Mouse (Mus musculus): ENCODE results near the gene Rbm5. TPM values are rescaled to one million over a fixed set of nuclear protein-coding genes. Genes with fewer than 3 reads are reported as not detected.

The Rbm5 gene
- polyA plus RNA-seq, 1 experiment from 2014 or later, result 185 TPM

DNA sequence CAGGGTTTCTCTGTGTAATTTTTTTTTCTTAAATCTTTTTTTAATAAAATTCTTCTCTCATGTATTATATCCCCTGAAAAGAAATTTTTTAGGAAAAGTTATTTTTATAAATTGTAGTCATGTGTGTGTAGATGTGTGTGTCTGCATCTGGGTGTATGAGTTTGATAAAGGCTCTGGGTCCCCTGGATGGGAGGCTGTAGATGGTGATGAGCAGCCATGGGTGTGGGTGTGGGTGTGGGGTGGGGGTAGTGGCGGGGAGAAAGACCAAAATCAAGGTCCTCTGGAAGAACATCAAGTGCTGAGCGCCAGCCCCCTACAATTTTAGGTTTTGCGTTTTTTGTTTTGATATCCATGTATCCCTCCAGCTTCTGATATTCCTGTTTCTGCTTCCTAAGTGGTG, 22.7 kb downstream of the Rbm5 start:
- no peak overlapping the region for H3K4me3 ChIP-seq
- WGBS, result 98% methylated on average over 3 of the region's 3 CpGs
- no peaks in the 10 kb centered on the region for H3K9me3 ChIP-seq
- no peak overlapping the region for H3K27ac ChIP-seq
- H3K36me3 ChIP-seq (replicated peaks), result peaks cover 100% of the 10 kb centered on the region
- no peaks in the 10 kb centered on the region for H3K4me1 ChIP-seq
- no peak for DNase-seq (ENCODE audit: extremely low spot score, low spot score)
- H3K27me3 ChIP-seq (ENCODE audit: poor library complexity, severe bottlenecking), result no peaks in the 10 kb centered on the region

DNA sequence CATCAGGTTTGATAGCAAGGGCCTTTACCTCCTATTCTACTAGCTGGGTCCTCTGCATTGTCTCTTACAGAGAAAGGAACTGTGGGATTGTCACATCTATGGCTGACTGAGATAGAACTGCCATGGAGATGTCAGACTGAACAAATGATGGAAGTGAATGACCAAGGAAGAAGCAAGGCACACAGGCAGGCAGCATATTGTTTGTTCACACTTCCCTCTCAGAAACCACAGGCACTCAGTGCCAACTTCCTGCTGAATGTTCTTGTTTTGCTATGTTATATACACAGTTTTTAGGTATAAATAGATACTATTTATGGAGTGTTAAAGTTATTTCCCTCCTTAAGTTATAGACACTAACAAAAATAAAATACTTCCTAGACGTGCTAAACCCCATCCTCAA, 23.5 kb downstream of the Rbm5 start:
- H3K9me3 ChIP-seq, result no peaks in the 10 kb centered on the region
- no peak overlapping the region for H3K4me3 ChIP-seq
- DNase-seq (ENCODE audit: extremely low spot score, low spot score), result no peak
- peaks cover 100% of the 10 kb centered on the region for H3K36me3 ChIP-seq (replicated peaks)
- H3K27ac ChIP-seq, result no peak overlapping the region
- no peaks in the 10 kb centered on the region for H3K4me1 ChIP-seq
- H3K27me3 ChIP-seq (ENCODE audit: poor library complexity, severe bottlenecking), result no peaks in the 10 kb centered on the region
- 96% methylated on average over 1 of the region's 1 CpGs for WGBS

DNA sequence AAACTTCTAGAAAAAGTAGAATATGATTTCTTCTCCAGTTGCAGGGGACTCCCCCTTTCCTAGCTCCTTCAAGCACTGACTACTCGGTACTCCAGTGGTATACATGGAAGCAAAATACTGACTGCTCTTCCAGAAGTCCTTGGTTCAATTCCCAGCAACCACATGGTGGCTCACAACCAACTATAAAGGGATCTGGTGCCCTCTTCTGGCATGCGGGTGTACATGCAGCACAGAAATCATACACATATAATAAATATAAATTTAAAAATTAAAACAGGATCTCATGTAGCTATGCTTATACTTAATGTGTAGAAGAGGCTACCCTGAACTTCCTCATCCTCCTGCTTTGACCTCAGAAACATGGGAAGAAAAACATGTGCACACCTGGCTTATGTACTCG, 24.1 kb downstream of the Rbm5 start:
- Histone ChIP-seq H3K4me1 (no peaks in the 10 kb centered on the region), H3K4me3 (no peak overlapping the region), H3K36me3 (replicated peaks) (peaks cover 100% of the 10 kb centered on the region), H3K27me3 (ENCODE audit: poor library complexity, severe bottlenecking) (no peaks in the 10 kb centered on the region), H3K27ac (no peak overlapping the region), H3K9me3 (no peaks in the 10 kb centered on the region)
- WGBS, result 95% methylated on average over 3 of the region's 3 CpGs
- DNase-seq (ENCODE audit: extremely low spot score, low spot score), result no peak

DNA sequence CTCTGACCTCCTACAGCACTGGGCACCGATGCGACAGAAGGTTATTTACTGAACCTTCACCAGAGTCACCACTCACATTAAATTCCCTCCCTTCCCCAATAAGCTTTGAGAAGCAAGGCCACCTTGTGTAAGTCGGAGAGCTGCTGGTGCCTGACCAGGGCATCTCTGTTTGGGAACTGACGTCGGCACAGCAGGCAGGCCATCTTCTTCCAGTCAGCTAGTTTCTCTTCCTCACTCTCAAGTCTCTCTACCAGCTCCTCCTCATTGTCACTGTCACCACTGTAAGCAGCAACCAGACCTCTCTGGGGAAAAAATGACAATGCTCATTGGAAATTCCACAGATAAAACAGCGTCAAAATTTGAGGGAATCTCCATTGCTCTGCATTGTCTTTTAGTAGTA, 26.7 kb downstream of the Rbm5 start:
- 0 out of 2 replicates have a peak, but pooled peaks cover under 1% of the 10 kb centered on the region for H3K4me1 ChIP-seq
- no peaks in the 10 kb centered on the region for H3K9me3 ChIP-seq
- no peaks in the 10 kb centered on the region for H3K27me3 ChIP-seq (ENCODE audit: poor library complexity, severe bottlenecking)
- DNase-seq (ENCODE audit: extremely low spot score, low spot score), result no peak
- peaks cover 100% of the 10 kb centered on the region for H3K36me3 ChIP-seq (replicated peaks)
- 96% methylated on average over 6 of the region's 6 CpGs for WGBS
- no peak overlapping the region for H3K4me3 ChIP-seq
- H3K27ac ChIP-seq, result no peak overlapping the region

DNA sequence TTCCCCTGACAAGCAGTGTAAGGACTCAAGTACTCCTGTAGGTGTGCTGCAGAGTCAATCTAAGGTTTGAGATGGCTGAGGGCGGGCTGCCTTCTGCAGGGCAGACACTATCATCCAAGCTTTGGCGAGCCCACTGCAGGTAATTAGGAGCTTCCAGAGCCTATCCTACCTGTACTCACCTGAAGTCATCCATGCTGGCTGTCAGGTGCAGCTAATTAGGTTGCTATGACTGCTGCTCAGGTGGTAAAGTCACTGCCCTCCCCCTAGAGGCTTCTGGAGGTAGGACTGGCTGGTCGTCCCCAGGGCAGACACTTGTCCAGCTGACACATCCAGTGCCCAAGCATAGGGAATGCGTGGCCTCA, 32.0 kb downstream of the Rbm5 start:
- Histone ChIP-seq H3K36me3 (replicated peaks) (peaks cover 58% of the 10 kb centered on the region), H3K4me1 (peaks cover 43% of the 10 kb centered on the region), H3K9me3 (no peaks in the 10 kb centered on the region), H3K4me3 (no peak overlapping the region), H3K27me3 (ENCODE audit: poor library complexity, severe bottlenecking) (peaks cover 28% of the 10 kb centered on the region), H3K27ac (no peak overlapping the region)
- 50% methylated on average over 4 of the region's 4 CpGs for WGBS
- DNase-seq (ENCODE audit: extremely low spot score, low spot score), result no peak

DNA sequence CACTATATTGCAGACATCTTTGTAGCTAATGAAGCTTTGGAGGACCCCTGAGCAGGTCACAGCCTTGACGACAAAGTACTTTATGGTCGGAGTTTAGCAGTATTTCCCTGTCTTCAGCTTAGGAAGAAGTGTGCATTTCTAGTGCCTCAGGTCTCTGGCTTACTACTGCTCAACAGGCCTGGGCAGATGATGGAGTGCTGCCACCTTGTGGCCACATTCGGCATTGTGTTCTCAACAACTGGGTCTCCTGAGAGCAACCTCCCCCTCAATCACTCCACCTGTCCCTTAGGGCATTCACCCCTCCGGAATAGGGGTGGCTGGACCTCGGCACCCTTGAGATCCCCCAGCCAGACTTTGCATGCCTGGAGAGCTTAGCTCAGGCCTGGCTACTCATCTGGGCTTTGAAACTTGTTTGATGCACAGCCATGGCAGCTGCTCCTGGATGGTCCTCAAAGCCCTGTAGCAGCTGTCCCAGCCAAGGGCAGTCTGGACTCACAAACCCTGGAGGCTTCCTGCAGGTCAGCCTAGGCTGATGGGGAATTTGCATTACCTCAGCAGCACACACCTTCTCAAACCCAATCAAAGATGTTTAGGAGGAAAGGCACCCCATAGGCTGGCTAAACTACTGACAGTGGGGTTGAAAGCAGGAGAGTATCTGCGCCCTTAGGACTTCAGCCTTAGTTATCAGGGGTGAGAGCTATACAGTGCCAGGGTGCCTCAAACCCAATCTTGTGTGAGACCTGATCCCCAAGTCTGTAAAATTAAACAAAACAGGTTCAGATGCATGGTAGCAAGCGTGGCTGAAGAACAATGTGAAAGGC, 32.6 kb downstream of the Rbm5 start:
- H3K36me3 ChIP-seq (replicated peaks), result peaks cover 52% of the 10 kb centered on the region

DNA sequence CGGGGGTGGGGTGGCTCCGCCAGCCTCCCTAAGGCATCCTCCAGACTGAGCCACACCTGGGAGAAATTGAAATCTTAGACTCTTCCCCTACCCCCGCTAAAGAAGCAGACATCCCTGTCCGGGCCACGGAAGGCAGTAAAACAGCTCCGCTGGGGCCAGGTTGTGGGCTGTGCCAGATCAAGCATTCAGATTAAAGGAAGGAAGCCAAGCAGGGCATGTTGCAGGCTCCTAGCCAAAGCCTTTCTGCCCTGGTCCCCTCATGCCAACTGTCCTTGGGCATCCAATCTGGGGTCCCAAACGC, 34.7 kb downstream of the Rbm5 start:
- Histone ChIP-seq H3K4me3 (peak overlapping the region; percentile 37), H3K27ac (peak overlapping the region; percentile 80), H3K36me3 (replicated peaks) (peaks cover 31% of the 10 kb centered on the region), H3K4me1 (peaks cover 46% of the 10 kb centered on the region), H3K27me3 (ENCODE audit: poor library complexity, severe bottlenecking) (peaks cover 28% of the 10 kb centered on the region), H3K9me3 (no peaks in the 10 kb centered on the region)
- WGBS, result under 1% methylated on average over 7 of the region's 7 CpGs
- no peak for DNase-seq (ENCODE audit: extremely low spot score, low spot score)

More for the DNA sequence above, 32.6 kb downstream of the Rbm5 start:
- DNase-seq (ENCODE audit: extremely low spot score, low spot score), result peak; percentile 92
- Histone ChIP-seq H3K27me3 (ENCODE audit: poor library complexity, severe bottlenecking) (peaks cover 28% of the 10 kb centered on the region), H3K27ac (peak overlapping the region; percentile 32; the same call in 1 of the 2 replicates), H3K9me3 (no peaks in the 10 kb centered on the region), H3K4me3 (no peak overlapping the region), H3K4me1 (peaks cover 43% of the 10 kb centered on the region)
- 22% methylated on average over 7 of the region's 7 CpGs for WGBS

DNA sequence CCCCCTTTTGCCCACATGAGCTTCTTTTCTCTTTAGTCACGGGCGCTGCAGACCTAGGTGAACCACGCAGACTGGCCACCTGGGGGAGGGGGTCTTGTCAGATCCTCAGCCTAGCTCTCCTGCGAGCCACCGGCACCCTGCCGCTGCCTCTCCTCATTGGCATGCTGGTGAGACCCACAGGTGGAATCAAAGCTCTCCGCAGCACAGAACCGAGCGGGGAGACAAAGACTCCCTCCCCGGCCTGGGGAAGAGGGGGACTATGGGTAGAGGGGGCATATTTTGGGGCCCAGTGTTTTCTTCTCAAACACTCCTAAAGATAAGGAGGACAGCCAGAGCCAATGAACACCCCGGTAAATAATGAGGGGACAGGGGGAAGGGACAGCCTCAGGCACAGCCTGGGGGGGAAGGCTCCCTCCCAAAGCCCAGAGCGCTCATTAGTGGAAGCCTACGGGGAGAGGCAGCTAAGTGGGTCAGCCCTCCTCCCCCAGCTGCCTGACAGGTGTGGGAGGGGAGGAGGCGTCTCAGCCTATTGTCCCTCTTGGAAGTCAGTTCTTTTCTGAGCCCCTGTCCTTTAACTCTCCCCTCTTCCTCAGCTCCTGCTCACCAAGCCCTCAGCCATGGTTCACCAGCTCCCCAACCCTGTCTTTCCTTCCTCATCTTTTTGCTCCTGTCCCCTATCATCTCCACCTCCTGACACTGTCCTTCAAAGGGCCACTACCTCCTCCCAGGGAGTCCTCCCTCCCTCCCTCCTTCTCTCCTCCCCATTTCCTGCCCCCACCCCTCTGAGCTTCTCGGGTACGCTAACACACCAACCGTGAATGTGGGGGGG, 35.2 kb downstream of the Rbm5 start:
- Histone ChIP-seq H3K27ac (peak overlapping the region; percentile 80), H3K36me3 (replicated peaks) (peaks cover 25% of the 10 kb centered on the region), H3K9me3 (no peaks in the 10 kb centered on the region), H3K4me1 (peaks cover 51% of the 10 kb centered on the region), H3K4me3 (peak overlapping the region; percentile 37), H3K27me3 (ENCODE audit: poor library complexity, severe bottlenecking) (peaks cover 28% of the 10 kb centered on the region)
- no peak for DNase-seq (ENCODE audit: extremely low spot score, low spot score)
- 3% methylated on average over 17 of the region's 17 CpGs for WGBS

DNA sequence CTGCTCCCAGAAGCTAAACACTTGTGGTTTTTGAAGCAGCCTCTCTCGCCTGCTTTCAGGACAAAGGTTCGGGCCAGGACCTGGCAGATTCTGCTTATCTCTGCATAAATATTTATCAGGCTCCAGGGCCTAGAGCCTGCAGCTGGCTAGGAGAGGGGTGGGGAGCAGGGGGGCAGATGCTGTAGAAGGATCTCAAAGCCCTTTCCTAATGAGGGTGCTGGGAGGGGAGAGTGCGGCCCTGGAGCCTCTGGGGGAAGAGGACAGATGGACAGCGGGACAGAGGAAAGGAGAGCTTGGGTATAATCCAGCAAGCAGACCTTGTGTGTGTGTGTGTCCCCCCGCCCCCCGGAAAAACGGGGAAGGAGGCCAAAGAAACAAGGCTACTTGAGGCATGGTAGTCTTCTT, 36.2 kb downstream of the Rbm5 start:
- no peak for DNase-seq (ENCODE audit: extremely low spot score, low spot score)
- peaks cover 61% of the 10 kb centered on the region for H3K4me1 ChIP-seq
- H3K4me3 ChIP-seq, result no peak overlapping the region

DNA sequence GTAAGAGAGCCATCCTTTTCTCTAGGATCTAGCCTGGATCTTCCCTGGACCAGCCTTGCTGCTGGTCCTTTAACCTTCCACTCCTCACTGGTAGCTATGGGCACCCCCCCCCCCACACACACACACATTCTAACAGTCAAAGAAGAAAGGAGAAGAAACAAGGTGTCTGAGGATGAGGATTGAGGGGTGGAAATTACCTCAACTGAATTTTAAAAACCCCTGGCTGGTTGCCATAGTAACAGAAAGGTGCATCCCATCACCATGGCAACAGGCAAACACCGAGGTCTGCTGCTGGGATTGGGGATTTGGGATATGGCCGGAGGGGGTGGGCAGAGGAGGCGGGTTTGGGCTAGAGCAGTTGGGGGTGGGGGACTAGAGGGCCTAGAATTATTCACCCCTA, 41.1 kb downstream of the Rbm5 start:
- 13% methylated on average over 3 of the region's 3 CpGs for WGBS
- no peak overlapping the region for H3K4me3 ChIP-seq
- DNase-seq (ENCODE audit: extremely low spot score, low spot score), result peak; percentile 71

More for the DNA sequence above, 36.2 kb downstream of the Rbm5 start:
- Histone ChIP-seq H3K36me3 (replicated peaks) (peaks cover 15% of the 10 kb centered on the region), H3K27me3 (ENCODE audit: poor library complexity, severe bottlenecking) (peaks cover 28% of the 10 kb centered on the region), H3K9me3 (no peaks in the 10 kb centered on the region), H3K27ac (peak overlapping the region; percentile 80)
- WGBS, result 32% methylated on average over 7 of the region's 7 CpGs

DNA sequence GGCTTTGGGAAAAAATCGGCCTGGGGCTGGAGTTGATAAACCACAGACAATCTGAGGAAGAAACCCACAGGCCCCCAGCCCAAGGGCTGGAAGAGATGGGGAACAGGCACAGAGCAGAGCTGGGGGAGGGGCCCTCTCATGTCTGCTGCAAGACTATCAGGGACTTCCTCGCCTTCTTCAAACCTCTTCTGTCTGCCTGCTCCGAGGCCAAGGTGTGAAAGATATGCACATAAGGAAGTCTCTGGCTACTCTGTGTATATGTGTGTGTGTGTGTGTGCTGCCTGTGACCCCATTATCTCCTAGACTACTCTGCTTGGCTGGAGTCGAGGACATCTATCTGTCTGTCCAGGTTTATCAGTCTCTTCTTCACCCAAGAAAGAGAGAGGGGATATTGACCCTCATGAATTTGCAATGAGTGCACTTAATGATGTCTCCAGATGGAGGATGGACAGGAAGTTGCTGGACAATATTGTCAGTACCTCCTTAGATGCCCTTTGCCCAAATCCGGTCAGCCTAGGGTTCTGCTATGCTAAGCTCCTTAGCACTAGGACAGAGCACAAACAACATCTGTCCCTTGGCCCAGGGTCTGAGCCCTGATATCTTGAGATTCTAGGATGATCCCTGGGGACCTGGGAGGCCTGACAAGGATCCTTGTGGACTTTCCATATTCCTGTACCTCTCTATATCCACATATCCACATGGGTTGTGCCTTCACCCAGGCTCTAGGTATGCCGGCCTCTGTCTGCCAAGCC, 41.7 kb downstream of the Rbm5 start:
- no peaks in the 10 kb centered on the region for H3K36me3 ChIP-seq (replicated peaks)
- H3K9me3 ChIP-seq, result no peaks in the 10 kb centered on the region
- H3K4me3 ChIP-seq, result no peak overlapping the region
- H3K27me3 ChIP-seq (ENCODE audit: poor library complexity, severe bottlenecking), result peaks cover 1% of the 10 kb centered on the region
- 74% methylated on average over 6 of the region's 6 CpGs for WGBS
- no peak for DNase-seq (ENCODE audit: extremely low spot score, low spot score)
- peaks cover 72% of the 10 kb centered on the region for H3K4me1 ChIP-seq
- peak overlapping the region; percentile 75 for H3K27ac ChIP-seq

More for the DNA sequence above, 41.1 kb downstream of the Rbm5 start:
- peaks cover 8% of the 10 kb centered on the region for H3K27me3 ChIP-seq (ENCODE audit: poor library complexity, severe bottlenecking)
- no peaks in the 10 kb centered on the region for H3K9me3 ChIP-seq
- H3K4me1 ChIP-seq, result peaks cover 72% of the 10 kb centered on the region
- H3K36me3 ChIP-seq (replicated peaks), result no peaks in the 10 kb centered on the region
- H3K27ac ChIP-seq, result peak overlapping the region; percentile 75

DNA sequence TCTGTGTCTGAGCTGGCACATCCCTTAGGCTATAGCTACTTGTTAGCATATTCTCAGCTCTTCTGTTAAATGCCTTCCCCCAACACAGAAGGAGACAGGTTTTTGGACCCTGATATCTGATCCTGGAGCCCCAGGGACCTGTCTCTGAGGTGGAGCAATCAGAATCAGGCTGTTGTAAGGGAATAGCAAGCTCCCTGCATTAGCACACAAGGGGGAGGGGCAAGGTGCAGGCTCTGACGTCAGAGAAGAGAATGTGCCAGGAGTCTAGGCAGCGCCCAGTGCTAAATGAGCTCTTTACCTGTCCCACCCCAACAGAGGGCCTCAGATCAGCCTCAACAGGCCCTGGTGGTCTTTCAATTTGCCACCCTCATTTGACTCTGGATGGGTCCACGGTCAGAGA, 43.8 kb downstream of the Rbm5 start:
- H3K27ac ChIP-seq, result peak overlapping the region; percentile 75
- H3K9me3 ChIP-seq, result no peaks in the 10 kb centered on the region
- no peak overlapping the region for H3K4me3 ChIP-seq
- H3K4me1 ChIP-seq, result peaks cover 91% of the 10 kb centered on the region
- H3K36me3 ChIP-seq (replicated peaks), result no peaks in the 10 kb centered on the region
- H3K27me3 ChIP-seq (ENCODE audit: poor library complexity, severe bottlenecking), result peaks cover 13% of the 10 kb centered on the region
- no peak for DNase-seq (ENCODE audit: extremely low spot score, low spot score)
- 45% methylated on average over 3 of the region's 3 CpGs for WGBS
